Mouse (Mus musculus): Measurements from ENCODE around the gene Vps33b. TPM values are rescaled to one million over a fixed set of nuclear protein-coding genes. Genes with fewer than 3 reads are reported as not detected.
A peak's percentile ranks its signal among the peaks of the same experiment; 100 is the strongest.

Gene Vps33b
- polyA plus RNA-seq, 1 experiment from 2014 or later, result 17.2 TPM

GRCm38 (mm10) chr7:80246148-80246721 is 23.2 kb upstream of the Vps33b start, which contains the start of gene Ttll13:
Gene Ttll13, plus strand, starts transcription at chr7:80246376.
- Histone ChIP-seq H3K27ac (peak within 1 kb of the TSS; percentile 69), H3K36me3 (ENCODE audit: poor library complexity, severe bottlenecking) (no peaks in the 10 kb centered on the region), H3K27me3 (no peaks in the 10 kb centered on the region), H3K9ac (peak within 1 kb of the TSS; percentile 73), H3K4me2 (peak within 1 kb of the TSS; percentile 66), H3K4me1 (no peaks in the 10 kb centered on the region), H3K9me3 (replicated peaks) (no peaks in the 10 kb centered on the region), H3K4me3 (peak within 1 kb of the TSS; percentile 58)
- under 1% methylated on average over 48 of the region's 48 CpGs for WGBS
- ATAC-seq, result peak; percentile 97

GRCm38 (mm10) chr7:80246859-80247258 is 22.6 kb upstream of the Vps33b start:
- peak overlapping the region; percentile 58 for H3K4me3 ChIP-seq
- H3K27me3 ChIP-seq, result peaks cover 6% of the 10 kb centered on the region; the same call in 1 of the 2 replicates
- no peak for ATAC-seq
- H3K9ac ChIP-seq, result no peak overlapping the region
- H3K27ac ChIP-seq, result no peak overlapping the region; the same call in 1 of the 2 replicates
- WGBS, result 67% methylated on average over 7 of the region's 7 CpGs
- peak overlapping the region; percentile 66 for H3K4me2 ChIP-seq
- no peaks in the 10 kb centered on the region for H3K4me1 ChIP-seq
- H3K36me3 ChIP-seq (ENCODE audit: poor library complexity, severe bottlenecking), result no peaks in the 10 kb centered on the region
- H3K9me3 ChIP-seq (replicated peaks), result no peaks in the 10 kb centered on the region

- no peaks in the 10 kb centered on the region for H3K4me1 ChIP-seq
- WGBS, result 84% methylated on average over 7 of the region's 7 CpGs
- H3K9ac ChIP-seq, result no peak overlapping the region
- no peak for ATAC-seq
- H3K4me3 ChIP-seq, result no peak overlapping the region
- no peak overlapping the region for H3K27ac ChIP-seq
- H3K27me3 ChIP-seq, result peaks cover 34% of the 10 kb centered on the region
- H3K4me2 ChIP-seq, result no peak overlapping the region
- H3K9me3 ChIP-seq (replicated peaks), result no peaks in the 10 kb centered on the region
- no peaks in the 10 kb centered on the region for H3K36me3 ChIP-seq (ENCODE audit: poor library complexity, severe bottlenecking)
These were observed 17.0 kb upstream of the Vps33b start for GRCm38 (mm10) chr7:80252437-80252836.

- H3K9me3 ChIP-seq (replicated peaks), result no peaks in the 10 kb centered on the region
- no peaks in the 10 kb centered on the region for H3K36me3 ChIP-seq (ENCODE audit: poor library complexity, severe bottlenecking)
- H3K4me1 ChIP-seq, result no peaks in the 10 kb centered on the region
- H3K9ac ChIP-seq, result no peak overlapping the region
- H3K4me3 ChIP-seq, result no peak overlapping the region
- no peak for ATAC-seq
- no peak overlapping the region for H3K27ac ChIP-seq
- 91% methylated on average over 11 of the region's 11 CpGs for WGBS
- peaks cover 34% of the 10 kb centered on the region for H3K27me3 ChIP-seq
- no peak overlapping the region for H3K4me2 ChIP-seq
These were observed 16.6 kb upstream of the Vps33b start for GRCm38 (mm10) chr7:80252886-80253285.

- Histone ChIP-seq H3K4me3 (no peak overlapping the region), H3K4me2 (no peak overlapping the region), H3K27ac (no peak overlapping the region), H3K27me3 (peaks cover 58% of the 10 kb centered on the region), H3K9me3 (replicated peaks) (no peaks in the 10 kb centered on the region), H3K36me3 (ENCODE audit: poor library complexity, severe bottlenecking) (no peaks in the 10 kb centered on the region), H3K9ac (no peak overlapping the region), H3K4me1 (no peaks in the 10 kb centered on the region)
- ATAC-seq, result no peak
- 74% methylated on average over 2 of the region's 2 CpGs for WGBS
These were observed 13.5 kb upstream of the Vps33b start for GRCm38 (mm10) chr7:80255981-80256380.

GRCm38 (mm10) chr7:80257706-80258105 is 11.7 kb upstream of the Vps33b start:
- Histone ChIP-seq H3K4me3 (no peak overlapping the region), H3K9ac (no peak overlapping the region), H3K27me3 (peaks cover 50% of the 10 kb centered on the region), H3K4me2 (no peak overlapping the region), H3K36me3 (ENCODE audit: poor library complexity, severe bottlenecking) (no peaks in the 10 kb centered on the region), H3K9me3 (replicated peaks) (no peaks in the 10 kb centered on the region), H3K27ac (no peak overlapping the region), H3K4me1 (peaks cover 9% of the 10 kb centered on the region)
- no peak for ATAC-seq
- WGBS, result 74% methylated on average over 2 of the region's 2 CpGs

- peak within 1 kb of the TSS; percentile 93 for H3K4me2 ChIP-seq
- H3K36me3 ChIP-seq (ENCODE audit: poor library complexity, severe bottlenecking), result peaks cover 21% of the 10 kb centered on the region
- H3K4me3 ChIP-seq, result peak within 1 kb of the TSS; percentile 86
- H3K27ac ChIP-seq, result peak within 1 kb of the TSS; percentile 80
- H3K27me3 ChIP-seq, result peaks cover 32% of the 10 kb centered on the region
- peak; percentile 94 for ATAC-seq
- WGBS, result 25% methylated on average over 40 of the region's 40 CpGs
- peak within 1 kb of the TSS; percentile 89 for H3K9ac ChIP-seq
- H3K4me1 ChIP-seq, result peaks cover 9% of the 10 kb centered on the region
- no peaks in the 10 kb centered on the region for H3K9me3 ChIP-seq (replicated peaks)
These were observed 8.7 kb upstream of the Vps33b start, which contains the start of gene Ngrn for GRCm38 (mm10) chr7:80260625-80261371. Gene Ngrn, plus strand, starts transcription at chr7:80261215.

GRCm38 (mm10) chr7:80261372-80261990 is 8.0 kb upstream of the Vps33b start:
- ATAC-seq, result no peak; the same call in none of the 2 replicates
- peak overlapping the region; percentile 93 for H3K4me2 ChIP-seq
- H3K27me3 ChIP-seq, result peaks cover 31% of the 10 kb centered on the region
- H3K4me1 ChIP-seq, result peaks cover 9% of the 10 kb centered on the region
- peaks cover 28% of the 10 kb centered on the region for H3K36me3 ChIP-seq (ENCODE audit: poor library complexity, severe bottlenecking)
- 1% methylated on average over 29 of the region's 32 CpGs for WGBS
- H3K9ac ChIP-seq, result peak overlapping the region; percentile 89
- peak overlapping the region; percentile 86 for H3K4me3 ChIP-seq
- no peaks in the 10 kb centered on the region for H3K9me3 ChIP-seq (replicated peaks)
- peak overlapping the region; percentile 80 for H3K27ac ChIP-seq

- Histone ChIP-seq H3K4me1 (peaks cover 15% of the 10 kb centered on the region), H3K9me3 (replicated peaks) (no peaks in the 10 kb centered on the region), H3K9ac (no peak overlapping the region), H3K4me2 (no peak overlapping the region), H3K4me3 (no peak overlapping the region), H3K27ac (no peak overlapping the region), H3K27me3 (peaks cover 7% of the 10 kb centered on the region; the same call in 1 of the 2 replicates), H3K36me3 (ENCODE audit: poor library complexity, severe bottlenecking) (peaks cover 36% of the 10 kb centered on the region)
- 93% methylated on average over 12 of the region's 12 CpGs for WGBS
- no peak for ATAC-seq
These were observed 4.8 kb upstream of the Vps33b start for GRCm38 (mm10) chr7:80264606-80265005.

GRCm38 (mm10) chr7:80267764-80268163 is 1.7 kb upstream of the Vps33b start:
- ATAC-seq, result no peak
- H3K36me3 ChIP-seq (ENCODE audit: poor library complexity, severe bottlenecking), result peaks cover 39% of the 10 kb centered on the region
- H3K9ac ChIP-seq, result no peak overlapping the region
- H3K4me3 ChIP-seq, result no peak overlapping the region
- 92% methylated on average over 1 of the region's 1 CpGs for WGBS
- H3K27me3 ChIP-seq, result no peaks in the 10 kb centered on the region
- no peak overlapping the region for H3K27ac ChIP-seq
- peaks cover 24% of the 10 kb centered on the region for H3K4me1 ChIP-seq
- no peaks in the 10 kb centered on the region for H3K9me3 ChIP-seq (replicated peaks)
- H3K4me2 ChIP-seq, result no peak overlapping the region

- peak overlapping the region; percentile 91 for H3K4me2 ChIP-seq
- no peak for ATAC-seq
- peaks cover 49% of the 10 kb centered on the region for H3K36me3 ChIP-seq (ENCODE audit: poor library complexity, severe bottlenecking)
- no peaks in the 10 kb centered on the region for H3K27me3 ChIP-seq
- under 1% methylated on average over 23 of the region's 23 CpGs for WGBS
- peak overlapping the region; percentile 80 for H3K9ac ChIP-seq
- H3K4me1 ChIP-seq, result peaks cover 24% of the 10 kb centered on the region
- H3K9me3 ChIP-seq (replicated peaks), result peaks cover 9% of the 10 kb centered on the region
- H3K27ac ChIP-seq, result peak overlapping the region; percentile 65
- H3K4me3 ChIP-seq, result peak overlapping the region; percentile 80
These were observed 354 bp downstream of the Vps33b start for GRCm38 (mm10) chr7:80269751-80270255.

GRCm38 (mm10) chr7:80273456-80273855 is 4.0 kb downstream of the Vps33b start:
- no peaks in the 10 kb centered on the region for H3K27me3 ChIP-seq
- no peak overlapping the region for H3K9ac ChIP-seq
- peaks cover 16% of the 10 kb centered on the region for H3K9me3 ChIP-seq (replicated peaks)
- H3K4me2 ChIP-seq, result no peak overlapping the region
- H3K4me3 ChIP-seq, result no peak overlapping the region
- peaks cover 24% of the 10 kb centered on the region for H3K4me1 ChIP-seq
- no peak overlapping the region for H3K27ac ChIP-seq
- WGBS, result 89% methylated on average over 2 of the region's 2 CpGs
- ATAC-seq, result no peak
- H3K36me3 ChIP-seq (ENCODE audit: poor library complexity, severe bottlenecking), result peaks cover 58% of the 10 kb centered on the region
